In genomic region chr2:44622471-44622870, GRCm38 (mm10) we compare ENCODE assay signal across 27 mouse cellular contexts.
"Had no signal": no experiment of that assay in that cellular context is flagged by ENCODE, and none has a peak within 500 bp of the region (broad histone marks: within the 10 kb centered on the region; RNA-seq: fewer than 3 reads in every experiment).

No protein-coding gene starts in this region.

- H3K27me3 ChIP-seq: heart, embryonic 13.5 days; heart, embryonic 15.5 days; hindbrain, embryonic 13.5 days; hindbrain, embryonic 15.5 days; kidney, embryonic 15.5 days; limb, embryonic 13.5 days; limb, embryonic 15.5 days; liver, embryonic 12.5 days had no signal

- ATAC-seq: hindbrain, postnatal 0 days; intestine, embryonic 16.5 days; liver, embryonic 12.5 days had no signal

- H3K9me3 ChIP-seq: heart, embryonic 13.5 days; heart, embryonic 15.5 days; hindbrain, embryonic 13.5 days; hindbrain, embryonic 15.5 days; kidney, embryonic 15.5 days; limb, embryonic 13.5 days; limb, embryonic 15.5 days; liver, embryonic 12.5 days had no signal

- H3K27ac ChIP-seq: heart, adult 2 months; heart, embryonic 13.5 days; heart, embryonic 15.5 days; hindbrain, embryonic 13.5 days; hindbrain, embryonic 15.5 days; hindbrain, postnatal 0 days; kidney, embryonic 15.5 days; kidney, postnatal 0 days; limb, embryonic 13.5 days; limb, embryonic 15.5 days; liver, embryonic 12.5 days; liver, embryonic 14.5 days had no signal

- H3K36me3 ChIP-seq: heart, embryonic 13.5 days; heart, embryonic 15.5 days; hindbrain, embryonic 13.5 days; hindbrain, embryonic 15.5 days; kidney, embryonic 15.5 days; limb, embryonic 13.5 days; limb, embryonic 15.5 days; liver, embryonic 12.5 days had no signal

- H3K4me1 ChIP-seq: heart, embryonic 13.5 days; heart, embryonic 15.5 days; kidney, embryonic 15.5 days; limb, embryonic 13.5 days; limb, embryonic 15.5 days; liver, embryonic 12.5 days had no signal

- H3K9ac ChIP-seq: heart, embryonic 13.5 days; heart, embryonic 15.5 days; hindbrain, embryonic 13.5 days; hindbrain, embryonic 15.5 days; kidney, embryonic 15.5 days; limb, embryonic 13.5 days; limb, embryonic 15.5 days; liver, embryonic 12.5 days; liver, embryonic 14.5 days had no signal

- H3K4me3 ChIP-seq: heart, adult 2 months; heart, embryonic 13.5 days; heart, embryonic 15.5 days; hindbrain, embryonic 13.5 days; hindbrain, embryonic 15.5 days; kidney, embryonic 15.5 days; limb, embryonic 13.5 days; limb, embryonic 15.5 days; liver, embryonic 12.5 days had no signal

- H3K4me2 ChIP-seq: heart, embryonic 11.5 days; heart, embryonic 13.5 days; heart, embryonic 15.5 days; hindbrain, embryonic 13.5 days; hindbrain, embryonic 15.5 days; kidney, embryonic 15.5 days; limb, embryonic 13.5 days; limb, embryonic 15.5 days; liver, embryonic 12.5 days had no signal

- DNase-seq: gastrocnemius, postnatal 14 days; gastrocnemius, postnatal 36 days; heart, adult 11 months; heart, adult 2 months; heart, postnatal 14 days; heart, postnatal 36 days; kidney, adult 11 months; kidney, adult 2 months; kidney, adult 9 months; kidney, postnatal 14 days; kidney, postnatal 36 days; layer of hippocampus, adult 9-11 months; layer of hippocampus, postnatal 36 days; left cerebral cortex, postnatal 4 days had no signal
